Mouse (Mus musculus): ENCODE results near the gene F2r. TPM values are rescaled to one million over a fixed set of nuclear protein-coding genes. Genes with fewer than 3 reads are reported as not detected.

Gene F2r
- total RNA-seq, 2 experiments from 2014 or later = 20.6 to 22.6 TPM

DNA sequence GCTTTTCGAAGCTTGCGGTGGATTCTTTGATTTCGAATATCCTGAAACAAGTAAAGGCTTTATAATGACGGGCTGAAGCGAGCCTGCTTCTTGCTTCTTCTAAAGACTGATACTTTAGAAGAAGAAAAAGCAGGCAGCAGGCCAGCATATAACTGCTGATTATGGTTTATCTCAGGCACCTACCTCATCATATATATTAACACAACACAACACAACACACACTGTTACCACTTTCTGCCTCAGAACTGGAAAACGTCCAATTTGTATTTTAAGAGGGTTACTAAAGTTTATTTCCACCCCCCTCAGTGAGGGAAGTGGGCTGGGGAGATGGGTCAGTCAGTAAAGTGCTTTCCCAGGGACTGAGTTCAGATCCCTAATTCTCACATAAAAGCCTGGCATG lies 13.9 kb upstream of the F2r start:
- no peak for DNase-seq

DNA sequence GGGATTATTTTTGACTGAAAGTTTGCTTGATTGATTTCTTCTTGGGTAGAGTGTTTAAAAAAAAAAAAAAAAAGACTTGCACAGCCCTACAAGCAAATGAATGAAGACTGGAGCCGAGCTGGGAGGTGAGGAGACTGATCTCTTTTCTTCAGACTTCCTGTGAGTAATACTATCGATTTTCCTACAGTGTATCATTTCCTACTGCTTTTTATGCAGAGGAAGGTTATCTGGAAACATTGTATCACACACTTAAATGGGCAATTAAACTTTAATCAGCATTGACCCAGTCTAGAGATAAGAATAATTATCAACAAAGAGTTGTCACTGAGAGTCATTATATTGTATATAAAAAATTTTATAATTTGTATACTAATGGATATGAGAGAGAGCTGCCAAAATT lies 12.5 kb upstream of the F2r start:
- no peak for DNase-seq

DNA sequence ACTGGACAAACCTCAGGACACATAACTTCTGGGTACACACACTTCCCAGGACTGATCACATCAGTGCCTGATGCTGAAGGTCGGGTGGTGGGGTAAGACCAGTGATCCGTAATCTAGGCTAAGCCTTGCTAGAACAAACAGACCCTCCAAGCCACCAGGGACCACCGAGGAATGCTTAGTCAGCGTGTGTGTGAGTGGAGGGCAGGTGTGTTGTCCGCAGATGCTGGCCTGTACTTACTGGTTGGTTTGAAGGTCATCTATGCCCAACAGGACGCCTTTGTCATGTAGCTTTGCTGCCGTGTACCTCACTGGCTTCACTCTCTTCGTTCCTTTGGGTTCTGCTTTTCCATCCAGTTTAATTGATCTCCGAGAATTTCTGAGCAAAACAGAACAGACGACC lies 11.5 kb upstream of the F2r start:
- no peak for DNase-seq

DNA sequence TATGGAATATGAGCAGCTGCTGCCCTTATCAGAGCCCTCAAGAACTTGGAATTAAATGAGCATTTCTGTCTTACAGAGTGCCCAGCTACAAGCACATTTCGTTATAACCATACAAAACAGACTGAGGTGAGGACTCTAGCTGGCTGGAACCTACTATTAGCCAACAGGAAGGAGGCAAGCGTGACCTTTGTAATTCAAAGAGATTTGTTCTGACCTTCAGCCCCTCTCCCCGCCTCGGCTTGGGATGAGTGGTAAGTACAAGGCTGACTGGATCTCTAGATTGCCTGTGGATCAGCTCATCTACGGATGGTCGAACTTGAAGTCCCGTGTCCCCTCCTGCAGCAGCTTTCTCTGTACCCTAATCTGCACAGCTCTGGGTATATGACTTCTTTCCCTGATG lies 8.4 kb upstream of the F2r start:
- no peak for DNase-seq

DNA sequence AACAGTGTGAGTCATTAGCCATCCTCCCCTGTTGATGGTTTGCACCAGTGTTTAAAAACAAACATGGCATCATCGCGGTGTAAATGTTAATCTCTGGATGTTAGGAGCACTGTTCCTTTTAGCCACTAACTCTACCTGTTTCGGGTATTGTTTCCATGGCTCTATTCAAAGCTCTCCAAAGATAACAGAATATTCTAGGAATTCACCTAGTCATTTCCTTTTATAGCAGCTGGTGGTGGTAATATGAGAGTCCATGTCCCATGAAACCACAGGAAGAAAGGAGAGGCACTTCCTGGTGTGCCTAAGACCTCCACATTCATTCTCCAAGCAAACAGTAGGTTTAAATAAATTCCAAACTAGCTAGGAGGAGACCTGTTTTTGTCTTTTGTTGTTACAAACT lies 4.8 kb upstream of the F2r start:
- no peak for DNase-seq

DNA sequence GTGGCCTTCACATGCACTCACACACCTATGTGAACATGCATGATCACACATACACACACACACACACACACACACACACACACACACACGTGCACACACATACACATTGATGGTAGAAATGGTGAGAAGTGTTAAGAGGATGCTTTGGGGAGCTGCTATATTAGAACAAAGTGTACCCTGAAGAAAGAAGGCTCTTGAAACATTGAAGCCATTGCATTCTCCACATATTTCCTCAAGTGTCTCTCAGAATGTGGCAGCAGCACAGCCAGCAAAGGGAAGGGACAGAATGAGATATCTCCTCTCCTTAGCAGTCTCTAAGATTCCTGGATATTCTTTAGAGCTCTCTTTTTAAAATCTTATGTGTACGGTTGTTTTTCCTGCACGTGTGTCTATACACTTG lies 3.3 kb upstream of the F2r start:
- DNase-seq = no peak

DNA sequence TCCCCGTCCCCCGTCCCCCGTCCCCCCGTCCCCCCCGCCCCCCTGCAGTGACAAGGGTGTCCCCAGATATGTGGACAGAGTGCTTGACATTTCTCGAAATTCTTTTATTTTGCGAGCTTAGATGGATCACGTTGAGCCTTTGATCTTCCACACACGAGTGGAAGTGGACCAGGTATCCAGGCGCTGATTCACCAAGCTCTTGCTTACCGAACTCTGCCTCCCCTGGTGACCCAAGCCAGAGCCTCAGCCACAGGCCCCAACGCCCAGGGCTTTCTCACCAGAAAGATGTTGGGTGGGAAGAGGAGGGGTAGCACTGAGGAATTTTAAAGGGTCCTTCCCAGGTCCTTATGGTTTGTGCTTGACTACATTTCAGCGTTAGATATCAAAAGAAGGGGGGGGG lies 572 bp upstream of the F2r start:
- DNase-seq = peak in 1 of 2 experiments; percentile 23

DNA sequence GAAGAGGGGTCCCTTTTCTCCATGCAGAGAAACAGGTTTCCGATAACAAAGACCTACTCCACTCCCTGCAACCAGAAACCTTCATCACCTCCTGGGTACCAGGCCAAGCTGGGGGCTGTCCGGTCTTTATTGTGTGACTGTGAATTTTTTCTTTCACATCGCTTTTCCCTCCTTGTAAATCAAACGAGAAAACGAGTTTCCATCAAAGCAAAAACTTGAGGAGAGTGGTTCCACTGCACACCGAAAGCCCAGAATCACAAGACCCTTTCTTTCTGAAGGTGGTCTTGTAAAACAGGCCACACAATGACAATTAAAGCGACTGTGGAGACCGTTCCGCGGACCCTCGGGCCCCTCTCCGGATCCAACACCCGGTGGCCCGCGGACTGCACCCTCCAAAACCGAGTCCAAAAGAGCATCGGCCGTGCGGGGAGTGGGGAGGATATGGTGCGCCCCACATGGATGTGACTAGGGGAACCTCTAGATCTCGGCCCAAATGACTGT lies 566 bp downstream of the F2r start:
- DNase-seq = peak; percentile 12 to 54

DNA sequence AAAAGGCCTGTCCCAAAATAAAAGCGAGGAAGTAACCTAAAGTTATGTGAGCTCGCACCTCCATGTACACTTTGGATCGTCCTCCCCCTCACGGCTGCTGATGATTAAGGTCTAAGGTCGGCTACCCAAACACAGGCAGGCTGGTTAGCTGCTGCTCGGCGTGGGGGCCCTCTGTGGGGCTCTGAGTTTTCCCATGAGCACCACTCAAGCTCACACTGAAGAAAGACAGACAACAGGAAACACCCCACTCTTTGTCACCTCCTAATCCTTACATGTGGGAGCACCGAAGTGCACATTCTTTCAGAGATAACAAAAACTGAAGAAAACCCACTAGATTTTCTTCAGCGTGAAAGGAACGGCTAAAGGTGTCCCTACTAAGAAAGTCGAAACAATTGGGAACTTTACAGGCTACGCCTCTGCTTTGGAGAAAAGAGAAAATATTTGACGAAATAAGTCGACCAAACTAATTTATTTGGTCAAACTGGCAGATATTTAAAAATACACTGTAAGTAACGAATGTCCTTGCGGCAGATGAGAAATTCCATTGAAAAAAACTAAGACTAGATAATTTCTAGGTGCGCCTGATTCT lies 1.1 kb downstream of the F2r start:
- peak in 1 of 2 experiments; percentile 44 for DNase-seq

DNA sequence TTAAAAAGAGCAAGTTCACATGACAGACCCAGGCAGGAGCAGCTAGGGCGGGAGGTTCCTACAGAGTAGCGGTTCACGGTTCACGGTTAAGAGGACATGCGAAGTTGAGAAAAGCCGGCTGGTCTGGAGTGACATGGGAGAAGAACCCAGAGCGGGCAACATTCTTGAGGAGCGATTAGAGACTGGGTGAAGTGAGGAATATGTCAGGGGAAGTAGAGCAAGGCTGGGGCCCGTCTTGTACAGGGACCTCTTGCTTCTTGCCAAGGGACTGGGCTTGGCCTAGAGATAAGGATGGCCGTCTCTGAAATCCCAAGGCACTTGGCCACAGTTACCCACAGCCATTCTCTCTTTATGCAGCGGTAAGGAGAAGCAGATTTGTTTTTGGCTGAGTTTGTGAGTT lies 1.8 kb downstream of the F2r start:
- peak; percentile 25 to 39 for DNase-seq

DNA sequence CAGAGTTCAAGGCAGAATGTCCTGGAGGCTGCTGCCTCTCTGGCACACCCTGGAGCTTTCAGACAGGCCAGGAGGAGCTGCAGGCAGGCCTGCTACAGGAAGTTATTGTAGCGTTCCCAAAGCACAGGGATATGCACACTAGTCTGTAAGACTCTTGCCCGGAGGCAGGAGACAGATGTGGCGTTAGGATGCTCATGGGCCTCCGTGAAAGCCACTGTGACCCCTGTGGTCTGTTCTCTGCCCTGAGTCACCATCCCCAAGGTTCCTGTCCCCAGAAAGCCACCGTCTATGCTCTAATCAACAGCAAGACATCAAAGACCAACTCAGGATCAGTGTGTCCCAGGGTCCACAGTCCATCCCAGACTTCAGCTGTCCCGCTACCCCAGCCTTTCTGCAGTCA lies 3.5 kb downstream of the F2r start:
- peak; percentile 22 to 30 for DNase-seq

DNA sequence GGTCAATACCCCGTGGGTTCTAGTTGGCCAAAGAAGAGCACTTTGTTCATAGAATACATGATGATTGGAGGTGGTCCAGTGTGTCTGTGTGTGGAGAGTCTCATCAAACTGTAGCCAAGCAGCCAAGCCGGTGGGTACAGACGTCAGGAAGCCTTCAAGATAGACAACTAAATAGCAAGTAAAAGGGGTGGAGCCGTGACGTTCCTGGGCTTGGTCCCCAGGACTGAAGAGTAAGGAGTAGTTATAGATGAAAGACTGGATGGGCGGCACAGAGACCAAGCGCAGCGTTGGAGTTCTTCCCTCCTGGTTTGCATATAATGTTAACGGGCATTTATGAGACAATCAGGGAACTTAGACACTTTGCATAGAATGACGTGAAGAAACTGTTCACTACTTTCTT lies 6.0 kb downstream of the F2r start:
- DNase-seq = no peak

DNA sequence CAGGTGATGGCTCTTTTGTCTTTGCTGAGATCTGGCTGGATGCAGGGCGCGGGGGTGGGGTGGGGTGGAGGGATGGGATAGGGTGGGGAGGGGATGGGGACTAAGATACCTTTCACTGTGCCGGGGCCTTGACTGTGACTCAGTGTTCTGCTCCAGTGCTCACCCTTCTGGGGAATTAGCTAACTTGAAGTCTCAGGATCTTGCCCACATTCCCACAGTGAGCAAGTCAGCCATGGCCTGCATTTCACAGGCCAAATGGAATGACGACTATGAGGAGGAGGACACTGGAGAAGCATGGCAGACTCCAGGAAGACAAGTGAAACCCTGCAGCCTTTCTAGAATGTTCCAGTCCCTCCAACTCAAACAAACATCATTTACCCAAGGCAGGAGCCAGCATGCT lies 6.5 kb downstream of the F2r start:
- no peak for DNase-seq

DNA sequence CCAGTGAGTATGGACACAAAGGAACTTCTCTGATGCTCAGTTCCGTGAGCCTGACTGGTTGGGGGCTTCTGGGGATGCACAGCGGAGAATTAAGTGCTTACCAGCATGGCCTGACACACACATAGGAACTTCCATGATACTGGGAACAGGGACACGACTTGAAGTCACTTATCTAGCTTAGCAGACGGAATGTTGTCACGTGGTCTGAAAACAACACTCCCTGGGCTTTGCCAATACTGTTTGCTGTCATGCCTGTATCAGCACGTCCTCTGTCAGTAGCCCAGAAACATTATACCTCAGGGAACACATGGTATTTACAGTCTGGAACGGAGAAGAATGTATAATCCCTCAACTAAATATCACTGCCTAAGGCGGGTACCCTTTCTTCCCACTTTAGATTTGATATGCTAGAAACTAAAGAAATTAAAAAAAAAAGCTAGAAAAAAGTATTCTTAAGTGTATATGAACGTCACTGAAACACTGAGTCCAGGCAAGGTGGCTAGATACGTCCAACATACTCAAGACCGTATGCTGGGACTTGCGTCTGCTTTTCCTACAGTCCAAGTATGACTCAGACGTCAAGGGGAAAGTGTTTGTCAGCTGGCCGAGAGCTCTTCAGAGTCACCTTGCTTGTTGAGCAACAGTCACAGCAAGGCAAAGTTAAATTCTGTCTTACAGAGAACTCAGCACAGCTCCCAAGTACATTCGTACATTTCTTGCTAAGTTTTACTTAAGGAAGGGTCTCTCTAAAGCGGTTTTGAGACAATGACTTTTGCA lies 7.3 kb downstream of the F2r start:
- peak; percentile 60 to 67 for DNase-seq

DNA sequence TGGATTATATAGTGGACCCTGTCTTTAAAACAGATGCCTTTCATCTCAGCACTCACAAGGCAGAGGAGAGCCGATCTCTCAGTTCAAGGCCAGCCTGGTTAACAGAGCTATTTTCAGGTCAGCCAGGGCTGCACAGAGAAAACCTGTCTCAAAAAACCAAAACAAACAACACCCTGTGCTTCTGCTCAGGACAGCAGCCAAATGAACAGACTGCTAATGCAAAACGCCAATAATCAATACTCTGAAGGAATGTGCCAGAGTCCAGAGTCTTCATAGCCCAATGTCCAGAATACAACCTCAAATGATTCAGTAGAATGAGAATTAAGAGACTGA lies 9.2 kb downstream of the F2r start:
- no peak for DNase-seq

DNA sequence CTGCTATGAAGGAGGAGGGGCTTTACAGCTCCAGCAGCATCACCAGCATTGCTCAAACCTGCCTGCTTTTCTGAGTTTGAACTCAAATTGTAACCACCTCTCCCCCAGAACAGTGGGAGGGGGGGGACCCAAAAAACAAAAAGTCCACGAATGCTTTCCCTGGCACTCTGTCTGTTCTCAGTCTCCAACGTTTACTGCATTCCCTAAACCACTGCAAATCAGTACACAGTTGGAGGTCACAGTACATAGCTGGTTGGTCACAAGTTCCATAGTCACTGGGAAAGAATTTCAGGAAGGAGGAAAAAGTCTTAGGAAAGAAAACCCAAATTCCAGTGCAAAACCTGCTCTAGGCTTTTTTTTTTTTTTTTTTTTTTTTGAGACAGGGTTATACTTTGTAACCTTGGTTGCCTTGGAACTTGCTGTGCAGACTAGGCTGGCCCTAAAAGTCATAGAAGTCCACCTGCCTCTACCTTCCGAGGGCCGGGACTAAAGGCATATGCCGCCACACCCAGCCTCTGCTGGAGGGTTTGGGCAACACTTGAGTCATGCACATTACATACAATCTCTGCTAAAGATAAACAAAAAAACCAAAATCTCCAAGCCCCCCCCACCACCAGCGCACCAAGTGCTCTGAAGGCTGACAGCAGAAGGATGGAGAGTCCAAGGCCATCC lies 9.7 kb downstream of the F2r start:
- no peak for DNase-seq

DNA sequence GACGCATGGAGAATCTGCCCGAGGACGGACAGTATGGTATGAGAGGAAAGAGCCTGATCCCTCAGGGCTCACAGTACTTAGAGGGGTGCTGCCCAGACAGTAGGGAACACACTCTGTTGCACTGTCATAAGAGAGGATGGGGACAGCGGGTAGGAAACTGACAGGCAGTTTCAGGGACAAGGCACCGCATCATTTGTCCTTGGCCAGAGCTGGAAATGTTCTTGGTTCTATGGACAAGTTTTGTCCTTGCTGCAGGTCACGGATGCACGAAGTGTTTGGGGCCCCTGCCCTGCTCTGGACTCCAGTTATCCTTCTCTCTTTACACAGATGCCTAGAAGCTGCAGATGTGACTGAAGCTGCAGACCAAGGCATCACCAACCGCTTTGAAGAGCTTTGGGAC lies 11.3 kb downstream of the F2r start:
- no peak for DNase-seq

DNA sequence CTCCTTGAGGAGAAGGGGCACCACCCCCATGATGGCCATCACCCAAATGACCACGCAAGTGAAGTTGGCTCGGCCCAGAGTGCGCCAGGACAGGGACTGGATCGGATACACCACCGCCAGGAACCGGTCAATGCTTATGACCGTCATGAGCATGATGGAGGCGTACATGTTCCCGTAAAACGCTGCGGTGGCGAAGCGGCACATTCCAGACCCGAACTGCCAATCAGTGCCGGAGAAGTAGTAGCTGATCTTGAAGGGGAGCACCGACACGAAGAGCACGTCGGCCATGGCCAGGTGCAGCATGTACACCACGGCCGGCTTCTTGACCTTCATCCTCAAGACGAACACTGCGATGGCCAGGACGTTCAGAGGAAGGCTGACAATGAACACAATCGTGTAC lies 14.0 kb downstream of the F2r start:
- no peak for DNase-seq

DNA sequence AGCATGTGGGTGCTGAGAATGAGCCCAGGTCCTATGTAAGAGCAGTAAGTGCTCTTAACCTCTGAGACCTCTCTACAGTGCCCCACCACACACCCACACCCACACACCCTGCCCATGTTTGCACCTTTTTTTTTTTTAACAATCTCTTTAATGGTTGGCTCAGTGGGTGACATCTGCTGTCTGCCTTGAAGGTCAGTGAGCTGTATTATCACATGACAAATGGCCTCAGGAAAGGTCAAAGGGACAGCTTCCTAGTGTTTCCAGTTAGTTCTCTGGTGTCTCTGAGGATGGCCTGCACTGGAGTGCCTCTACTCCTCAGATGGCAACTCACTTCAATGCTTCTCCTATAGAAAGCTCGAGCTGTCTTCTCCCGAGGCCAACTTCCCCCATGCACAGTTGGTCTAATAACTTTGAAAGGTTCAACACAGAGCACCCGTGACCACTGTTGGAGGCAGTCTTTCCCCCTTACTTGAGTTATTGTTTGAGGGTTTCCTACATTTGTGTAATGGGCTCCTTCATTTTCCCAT lies 18.4 kb downstream of the F2r start:
- no peak for DNase-seq

DNA sequence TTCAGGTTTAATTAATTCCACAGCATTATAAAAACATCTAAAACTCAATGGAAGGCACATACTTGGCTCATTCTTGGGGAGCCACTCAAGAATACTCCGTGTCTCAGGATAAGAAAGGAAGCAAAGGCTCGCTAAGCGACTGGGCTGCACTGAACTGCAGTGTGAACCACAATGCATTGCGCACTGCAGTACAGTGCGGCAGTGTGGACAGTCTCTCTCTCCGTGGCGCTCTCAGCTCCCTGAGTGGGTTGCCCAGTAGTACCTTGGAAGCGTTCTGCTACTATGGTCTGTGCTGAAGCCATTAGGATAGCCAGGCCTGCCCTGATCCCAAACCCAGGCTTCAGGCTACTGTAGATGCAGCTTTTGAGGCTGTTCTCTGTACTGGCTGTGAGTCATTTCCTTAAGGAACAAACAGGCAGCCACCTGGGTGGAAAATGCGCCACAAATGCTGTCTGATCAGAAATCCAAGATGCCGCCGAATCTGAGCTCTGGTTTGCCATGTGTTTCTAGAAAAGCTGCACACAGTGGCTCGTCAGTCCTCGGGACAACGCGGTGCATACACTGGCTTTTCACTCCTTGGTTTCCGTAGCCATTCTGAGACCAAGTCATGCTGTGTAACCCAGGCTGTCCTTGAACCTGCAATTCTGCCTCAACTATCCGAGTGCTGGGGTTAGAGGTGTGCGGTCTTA lies 19.9 kb downstream of the F2r start:
- DNase-seq = no peak

DNA sequence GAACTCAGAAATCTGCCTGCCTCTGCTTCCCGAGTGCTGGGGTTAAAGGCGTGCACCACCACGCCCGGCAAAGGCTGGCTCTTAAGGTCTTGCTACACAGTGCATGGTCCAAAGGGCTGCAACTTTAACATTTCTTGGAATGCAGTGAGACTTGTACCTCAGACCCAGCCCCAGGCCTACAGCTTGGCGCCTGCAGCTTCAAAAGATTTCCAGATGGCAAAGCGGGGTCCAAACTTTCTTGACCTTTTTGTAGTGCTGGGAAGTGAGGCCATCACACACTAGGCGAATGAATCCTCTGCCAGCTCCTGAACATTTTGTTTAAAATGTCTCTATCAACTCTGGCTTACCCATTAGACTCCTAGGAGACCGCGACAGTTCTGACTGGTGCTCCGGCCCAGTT lies 20.7 kb downstream of the F2r start:
- no peak for DNase-seq

DNA sequence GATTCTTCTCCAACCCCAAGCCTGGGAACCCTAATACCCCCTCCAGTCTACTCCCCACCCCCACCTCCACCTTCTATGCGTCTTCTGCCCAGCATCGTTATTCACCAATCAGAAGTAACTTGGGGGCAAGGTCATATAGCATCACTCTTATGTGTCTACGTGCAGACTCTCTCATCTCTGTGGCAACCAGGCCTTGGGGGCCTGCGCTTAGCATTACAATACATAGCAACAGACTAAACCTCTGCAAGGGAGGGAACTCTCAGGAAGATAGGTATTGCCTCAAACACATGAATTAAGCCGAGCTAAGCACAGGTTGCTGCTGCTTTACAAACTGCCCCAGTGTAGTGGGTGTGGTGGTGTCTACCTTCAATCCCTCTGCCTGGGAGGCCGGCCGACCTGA lies 21.6 kb downstream of the F2r start:
- no peak for DNase-seq

DNA sequence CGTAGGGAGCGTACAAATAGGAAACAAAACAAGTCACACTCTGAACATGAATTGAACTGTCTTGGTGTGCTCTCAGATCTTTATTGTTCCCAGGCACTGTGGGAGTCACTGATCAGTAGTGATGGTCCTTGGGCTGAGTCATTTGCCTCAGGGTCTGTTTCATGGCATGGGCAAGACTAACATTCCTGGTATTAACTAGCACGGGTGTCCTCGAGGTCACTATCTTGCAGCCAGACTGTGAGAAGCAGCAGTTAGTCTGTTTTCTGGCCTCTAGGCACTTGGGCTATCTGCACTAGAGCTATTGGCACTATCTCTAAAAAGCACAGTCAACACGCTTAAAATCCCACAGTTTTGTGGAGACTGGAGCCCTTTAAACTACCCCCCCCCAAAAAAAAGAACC lies 22.4 kb downstream of the F2r start:
- no peak for DNase-seq
